Mouse (Mus musculus) small intestine, adult 2 months (tissue): Measurements from ENCODE around the gene Smcp.

Experiments
- CTCF ChIP-seq: fragments of 200-500 bp; IDR thresholded peaks from 2 replicates; pipeline ENCODE4 v1.5.1; 2012; ENCODE audit warnings: low read depth, mild to moderate bottlenecking, control low read depth, inconsistent platforms, low read length, moderate library complexity, mixed read lengths; ENCODE audit not compliant: insufficient replicate concordance, insufficient read length; ENCODE audit errors: extremely low read depth
- POLR2A ChIP-seq: fragments of 200-500 bp; IDR thresholded peaks from 2 replicates; pipeline ENCODE4 v1.6.1; 2012; ENCODE audit warnings: low read depth, mild to moderate bottlenecking, control low read depth, inconsistent platforms, low read length, moderate library complexity

DNA sequence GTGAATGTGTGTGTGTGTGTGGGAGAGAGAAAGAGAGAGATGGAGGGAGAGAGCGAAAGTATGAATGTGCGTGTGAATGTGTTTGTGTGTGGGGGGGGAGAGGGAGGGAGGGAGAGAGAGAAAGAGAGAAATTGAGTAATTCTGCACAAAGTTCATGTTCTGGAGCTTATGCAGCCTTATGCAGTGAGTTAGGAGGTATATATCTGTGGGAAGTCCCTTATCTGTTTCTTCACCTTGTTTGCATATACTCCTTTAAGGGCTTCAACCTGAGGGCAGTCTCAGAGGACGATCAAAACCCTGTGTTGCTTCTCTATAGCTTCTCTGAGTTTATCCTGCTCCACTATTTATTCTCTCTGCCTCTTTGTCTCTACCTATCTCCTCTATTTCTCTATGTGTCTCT lies 1.6 kb downstream of the Smcp start:
- TF ChIP-seq POLR2A, result no peak
- no peak for TF ChIP-seq CTCF
